ENCODE assay signal across 8 mouse cellular contexts in the genomic region with DNA sequence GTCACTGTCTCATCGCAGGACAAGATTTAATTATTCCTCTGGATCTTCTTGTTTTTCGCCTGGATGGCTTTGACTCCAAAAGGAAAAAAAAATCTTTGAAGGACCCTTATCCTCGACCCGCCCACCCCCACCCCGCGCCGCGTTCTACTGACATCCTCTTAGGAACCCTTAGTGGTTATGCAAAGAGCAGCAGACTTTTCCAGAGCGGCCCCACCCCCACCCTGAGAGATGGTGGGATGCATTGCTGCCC. TPM values are rescaled to one million over a fixed set of nuclear protein-coding genes. Genes with fewer than 3 reads are reported as not detected.
A peak's percentile ranks its signal among the peaks of the same experiment; 100 is the strongest.
DNase-seq lines count a peak whose midpoint lies in the region; ATAC-seq and TF ChIP-seq lines count a peak whose summit lies in the region.

No protein-coding gene starts in this region.

- intact Hi-C loops in left cerebral cortex, adult 2 months (cut with DNase I): loop anchor here (2.0 to 10.0 kb wide), 9 partner anchors 62 to 993 kb away; no protein-coding TSS in a partner anchor

- DNase-seq in left cerebral cortex, adult 2 months (ENCODE audit: extremely low spot score in 1 of 2, low spot score in 2 of 2): no peak
- no peak for DNase-seq in left cerebral cortex, adult 11 months (ENCODE audit: low spot score)
- peak; percentile 35 for DNase-seq in gastrocnemius, postnatal 25 days
- DNase-seq in kidney, adult 8-10 months: peak; percentile 49 to 54
- DNase-seq in liver, postnatal 0 days: peak; percentile 69
- DNase-seq in yolk sac, embryonic 10.5 days (ENCODE audit: low spot score): no peak

- H3K9me3 ChIP-seq in liver, postnatal 0 days (ENCODE audit: low read length): no peaks in the 10 kb centered on the region

- peaks cover 32% of the 10 kb centered on the region for H3K27me3 ChIP-seq in liver, postnatal 0 days (ENCODE audit: insufficient read depth, low read length)

- H3K27ac ChIP-seq in left cerebral cortex, adult 2 months: peak overlapping the region; percentile 95
- peak overlapping the region; percentile 62 for H3K27ac ChIP-seq in brown adipose tissue, adult 24 weeks (replicated peaks; ENCODE audit: low read depth, low read length)
- H3K27ac ChIP-seq in liver, postnatal 0 days (ENCODE audit: low read depth): peak overlapping the region; percentile 98
- peak overlapping the region; percentile 70 for H3K27ac ChIP-seq in olfactory bulb, adult 2 months (ENCODE audit: insufficient read depth, low read depth, low read length)

- ATAC-seq in liver, postnatal 0 days: no peak

- H3K4me2 ChIP-seq in liver, postnatal 0 days (ENCODE audit: low read depth, low read length): peak overlapping the region; percentile 92

- peak overlapping the region; percentile 73 for H3K4me3 ChIP-seq in left cerebral cortex, adult 2 months
- H3K4me3 ChIP-seq in brown adipose tissue, adult 24 weeks (ENCODE audit: insufficient read depth, low read depth, low read length): peak overlapping the region; percentile 65
- H3K4me3 ChIP-seq in liver, postnatal 0 days (ENCODE audit: low read depth, low read length): peak overlapping the region; percentile 59
- peak overlapping the region; percentile 50 for H3K4me3 ChIP-seq in olfactory bulb, adult 2 months (ENCODE audit: insufficient read depth, low read depth, low read length)

- 2% methylated on average over 9 of the region's 9 CpGs for WGBS in liver, postnatal 0 days (ENCODE audit: insufficient replicate concordance)
- WGBS in olfactory bulb, adult 2 months: under 1% methylated on average over 9 of the region's 9 CpGs

- H3K9ac ChIP-seq in liver, postnatal 0 days (replicated peaks): peak overlapping the region; percentile 61

- peaks cover 14% of the 10 kb centered on the region for H3K4me1 ChIP-seq in brown adipose tissue, adult 24 weeks (ENCODE audit: control insufficient read depth, insufficient read depth, insufficient read length, low read length)
- H3K4me1 ChIP-seq in liver, postnatal 0 days (ENCODE audit: insufficient read depth): peaks cover 16% of the 10 kb centered on the region
- peaks cover 34% of the 10 kb centered on the region for H3K4me1 ChIP-seq in olfactory bulb, adult 2 months (ENCODE audit: control insufficient read depth, insufficient read depth, low read length)

- TF ChIP-seq POLR2A in olfactory bulb, adult 2 months (IDR thresholded peaks at IDR 0.05; ENCODE audit: insufficient read depth, low read depth, low read length): no peak

- TF ChIP-seq EP300 in liver, postnatal 0 days (IDR thresholded peaks at IDR 0.05; ENCODE audit: low read depth): no peak

- no peaks in the 10 kb centered on the region for H3K36me3 ChIP-seq in liver, postnatal 0 days (replicated peaks; ENCODE audit: insufficient read depth, low read length)

- TF ChIP-seq CTCF in left cerebral cortex, adult 2 months (IDR thresholded peaks at IDR 0.05): no peak
- TF ChIP-seq CTCF in liver, postnatal 0 days (IDR thresholded peaks at IDR 0.05; ENCODE audit: low read depth): no peak
- TF ChIP-seq CTCF in olfactory bulb, adult 2 months (IDR thresholded peaks at IDR 0.05; ENCODE audit: insufficient read depth, low read depth, low read length): no peak

RNA-seq across cellular contexts. Expression of gene Id2, which starts 2.3 kb away (rescaled TPM):
- total RNA-seq in left cerebral cortex, adult 2 months (2021): 100 to 1,000 TPM; 140 to 167 TPM
- polyA plus RNA-seq in brown adipose tissue, adult 24 weeks (2012; ENCODE audit: insufficient read depth, insufficient read length, missing spikeins): 40.6 and 60.6 TPM in 2 replicates
- total RNA-seq in gastrocnemius, postnatal 25 days (2021): 1 to 10 TPM; 3.2 to 4.5 TPM
- polyA plus RNA-seq in liver, postnatal 0 days (2015; fragmentation: Nextera tagmentation; extraction: Ambion mirVana): 245 and 376 TPM in 2 replicates
- polyA plus RNA-seq in olfactory bulb, adult 2 months (2012; ENCODE audit: insufficient read depth, insufficient read length, low replicate concordance, missing spikeins): not detected in 2 replicates

Comparison
In these comparisons a context has a peak if more than half of its experiments do, and no peak if none do; other contexts are left out.
1. DNase-seq: peak in gastrocnemius, postnatal 25 days (single experiment), kidney, adult 8-10 months (2 of 2) and liver, postnatal 0 days (single experiment); none in left cerebral cortex, adult 2 months (0 of 2), left cerebral cortex, adult 11 months (single experiment) and yolk sac, embryonic 10.5 days (single experiment).
2. Peak in every context shown above with its lines, with median percentiles within 50 percentile points of each other: H3K27ac ChIP-seq and H3K4me3 ChIP-seq.